Mouse (Mus musculus): ENCODE results near the gene Ccdc152. TPM values are rescaled to one million over a fixed set of nuclear protein-coding genes. Genes with fewer than 3 reads are reported as not detected.

The Ccdc152 gene
- total and polyA plus RNA-seq, 2 experiments from 2014 or later: 0.64 TPM; not detected in 1

DNA sequence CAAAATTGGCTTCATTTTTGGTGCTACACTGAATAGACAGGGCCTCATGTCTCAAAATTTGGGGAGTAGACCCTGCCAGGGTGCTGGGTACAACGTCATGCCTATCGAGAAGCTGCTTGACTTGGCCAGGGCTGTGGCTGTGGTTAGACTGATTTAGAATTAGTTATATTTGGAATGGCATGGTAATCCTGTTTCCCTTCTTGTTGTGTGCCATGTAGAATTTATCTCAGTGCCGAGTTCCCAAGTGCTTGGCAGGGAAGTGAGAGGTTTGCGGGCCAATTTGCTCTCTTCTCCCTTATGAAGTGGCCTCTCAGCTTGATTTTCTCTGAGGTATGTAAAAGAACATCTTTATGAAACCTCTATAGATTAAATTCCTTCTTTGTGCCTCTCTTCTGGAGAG lies 29.2 kb upstream of the Ccdc152 start:
- Histone ChIP-seq H3K36me3 (ENCODE audit: insufficient read depth, low read length) (peaks cover 4% of the 10 kb centered on the region; the same call in 1 of the 2 replicates), H3K4me2 (ENCODE audit: low read depth, low read length) (no peak overlapping the region), H3K27ac (no peak overlapping the region), H3K9ac (replicated peaks; ENCODE audit: low read length) (no peak overlapping the region), H3K4me1 (ENCODE audit: insufficient read depth, low read length) (no peaks in the 10 kb centered on the region), H3K9me3 (ENCODE audit: low read length) (no peaks in the 10 kb centered on the region), H3K4me3 (ENCODE audit: low read length) (no peak overlapping the region), H3K27me3 (ENCODE audit: insufficient read depth, low read length) (no peaks in the 10 kb centered on the region)
- TF ChIP-seq CTCF (IDR thresholded peaks at IDR 0.05; ENCODE audit: low read depth): no peak
- ATAC-seq (no peak), DNase-seq (ENCODE audit: low spot score) (no peak)
- WGBS: 86% methylated on average over 4 of the region's 4 CpGs

DNA sequence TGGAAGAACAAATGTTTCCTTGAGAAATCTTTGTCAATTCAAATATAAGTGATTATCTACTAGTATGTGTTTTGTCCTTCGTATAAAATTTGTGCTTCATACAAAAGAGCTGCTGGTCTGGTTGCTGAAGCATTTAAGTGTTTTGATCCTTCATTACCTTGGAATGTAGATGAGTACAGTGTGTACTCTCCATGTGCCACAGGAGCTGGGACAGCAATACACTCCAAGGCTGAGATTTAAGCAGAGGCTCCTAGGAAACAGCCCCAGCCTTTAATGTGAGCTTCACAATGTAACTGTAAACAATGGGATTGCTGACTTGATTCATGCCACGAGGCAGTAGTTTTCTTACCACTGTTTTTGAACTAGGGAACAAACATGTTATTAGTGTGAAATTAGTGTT lies 28.5 kb upstream of the Ccdc152 start:
- whole genome bisulfite sequencing: 59% methylated on average over 2 of the region's 2 CpGs
- no peaks in the 10 kb centered on the region for H3K9me3 ChIP-seq (ENCODE audit: low read length)
- DNase-seq (ENCODE audit: low spot score): no peak
- no peak overlapping the region for H3K9ac ChIP-seq (replicated peaks; ENCODE audit: low read length)
- H3K27me3 ChIP-seq (ENCODE audit: insufficient read depth, low read length): no peaks in the 10 kb centered on the region
- no peak for TF ChIP-seq CTCF (IDR thresholded peaks at IDR 0.05; ENCODE audit: low read depth)
- no peak overlapping the region for H3K4me2 ChIP-seq (ENCODE audit: low read depth, low read length)
- ATAC-seq: no peak
- no peak overlapping the region for H3K27ac ChIP-seq
- no peak overlapping the region for H3K4me3 ChIP-seq (ENCODE audit: low read length)
- no peaks in the 10 kb centered on the region; the same call in 1 of the 2 replicates for H3K36me3 ChIP-seq (ENCODE audit: insufficient read depth, low read length)
- H3K4me1 ChIP-seq (ENCODE audit: insufficient read depth, low read length): no peaks in the 10 kb centered on the region

GRCm38 (mm10) chr15:3330291-3330690 lies 27.0 kb upstream of the Ccdc152 start:
- 74% methylated on average over 1 of the region's 1 CpGs for WGBS
- no peak for TF ChIP-seq CTCF (IDR thresholded peaks at IDR 0.05; ENCODE audit: low read depth)

DNA sequence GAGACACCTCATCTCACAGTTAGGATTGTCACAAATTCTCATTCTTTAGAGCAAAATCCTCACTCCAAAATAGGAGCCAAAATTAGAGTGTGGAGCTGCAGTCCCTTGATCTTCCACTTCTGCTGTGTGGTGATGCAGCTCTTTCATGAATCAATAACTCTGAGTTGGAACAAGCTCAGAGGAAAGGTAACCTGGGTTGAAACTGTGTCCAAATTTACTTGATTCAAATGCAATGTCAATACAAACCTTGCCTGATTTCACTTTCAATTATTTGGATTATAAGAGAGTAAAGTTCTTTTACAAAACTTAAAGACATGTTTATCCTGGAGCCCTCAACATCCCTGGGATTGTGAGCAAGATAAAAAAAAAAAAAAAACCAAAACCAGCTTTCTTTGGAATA lies 19.7 kb upstream of the Ccdc152 start:
- H3K4me1 ChIP-seq (ENCODE audit: insufficient read depth, low read length): no peaks in the 10 kb centered on the region
- TF ChIP-seq CTCF (IDR thresholded peaks at IDR 0.05; ENCODE audit: low read depth): no peak
- H3K9me3 ChIP-seq (ENCODE audit: low read length): no peaks in the 10 kb centered on the region
- no peak overlapping the region for H3K27ac ChIP-seq
- H3K27me3 ChIP-seq (ENCODE audit: insufficient read depth, low read length): no peaks in the 10 kb centered on the region
- ATAC-seq (no peak), DNase-seq (ENCODE audit: low spot score) (no peak)
- no peak overlapping the region for H3K4me2 ChIP-seq (ENCODE audit: low read depth, low read length)
- no peak overlapping the region for H3K9ac ChIP-seq (replicated peaks; ENCODE audit: low read length)
- H3K4me3 ChIP-seq (ENCODE audit: low read length): no peak overlapping the region
- H3K36me3 ChIP-seq (ENCODE audit: insufficient read depth, low read length): no peaks in the 10 kb centered on the region

More at GRCm38 (mm10) chr15:3330291-3330690, 27.0 kb upstream of the Ccdc152 start:
- Histone ChIP-seq H3K9ac (replicated peaks; ENCODE audit: low read length) (no peak overlapping the region), H3K27ac (no peak overlapping the region), H3K4me3 (ENCODE audit: low read length) (no peak overlapping the region), H3K36me3 (ENCODE audit: insufficient read depth, low read length) (no peaks in the 10 kb centered on the region; the same call in 1 of the 2 replicates), H3K27me3 (ENCODE audit: insufficient read depth, low read length) (no peaks in the 10 kb centered on the region), H3K4me2 (ENCODE audit: low read depth, low read length) (no peak overlapping the region), H3K9me3 (ENCODE audit: low read length) (no peaks in the 10 kb centered on the region), H3K4me1 (ENCODE audit: insufficient read depth, low read length) (no peaks in the 10 kb centered on the region)
- no peak for ATAC-seq
- DNase-seq (ENCODE audit: low spot score): no peak

GRCm38 (mm10) chr15:3319929-3320328 lies 16.6 kb upstream of the Ccdc152 start:
- ATAC-seq (no peak), DNase-seq (ENCODE audit: low spot score) (no peak)
- WGBS: 85% methylated on average over 9 of the region's 9 CpGs
- no peak overlapping the region for H3K4me3 ChIP-seq (ENCODE audit: low read length)
- H3K27ac ChIP-seq: no peak overlapping the region
- no peak overlapping the region for H3K9ac ChIP-seq (replicated peaks; ENCODE audit: low read length)
- H3K4me2 ChIP-seq (ENCODE audit: low read depth, low read length): no peak overlapping the region
- no peaks in the 10 kb centered on the region for H3K4me1 ChIP-seq (ENCODE audit: insufficient read depth, low read length)
- TF ChIP-seq CTCF (IDR thresholded peaks at IDR 0.05; ENCODE audit: low read depth): no peak
- H3K36me3 ChIP-seq (ENCODE audit: insufficient read depth, low read length): no peaks in the 10 kb centered on the region
- H3K9me3 ChIP-seq (ENCODE audit: low read length): no peaks in the 10 kb centered on the region
- H3K27me3 ChIP-seq (ENCODE audit: insufficient read depth, low read length): no peaks in the 10 kb centered on the region

DNA sequence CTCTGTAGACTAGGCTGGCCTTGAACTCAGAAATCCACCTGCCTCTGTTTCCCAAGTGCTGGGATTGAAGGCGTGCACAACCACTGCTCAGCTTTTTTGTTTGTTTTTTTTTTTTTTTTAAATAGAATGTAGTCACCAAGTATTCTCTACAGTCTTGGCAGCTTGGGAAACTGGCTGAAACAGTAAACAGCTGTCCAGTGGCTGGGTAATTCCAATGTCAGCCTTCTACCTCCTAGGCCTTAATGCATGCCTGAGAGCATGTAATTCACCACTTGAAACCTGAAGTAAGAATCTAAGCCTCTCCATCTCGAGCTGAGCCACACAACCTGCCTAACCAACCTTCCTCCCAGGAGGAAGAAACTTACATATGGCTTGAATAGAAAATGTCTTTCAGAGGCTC lies 13.3 kb upstream of the Ccdc152 start:
- no peaks in the 10 kb centered on the region for H3K9me3 ChIP-seq (ENCODE audit: low read length)
- no peaks in the 10 kb centered on the region for H3K4me1 ChIP-seq (ENCODE audit: insufficient read depth, low read length)
- no peaks in the 10 kb centered on the region for H3K36me3 ChIP-seq (ENCODE audit: insufficient read depth, low read length)
- H3K27ac ChIP-seq: no peak overlapping the region
- H3K4me3 ChIP-seq (ENCODE audit: low read length): no peak overlapping the region
- ATAC-seq (no peak), DNase-seq (ENCODE audit: low spot score) (no peak)
- no peaks in the 10 kb centered on the region for H3K27me3 ChIP-seq (ENCODE audit: insufficient read depth, low read length)
- TF ChIP-seq CTCF (IDR thresholded peaks at IDR 0.05; ENCODE audit: low read depth): no peak
- WGBS: 67% methylated on average over 2 of the region's 2 CpGs
- H3K4me2 ChIP-seq (ENCODE audit: low read depth, low read length): no peak overlapping the region
- no peak overlapping the region for H3K9ac ChIP-seq (replicated peaks; ENCODE audit: low read length)

GRCm38 (mm10) chr15:3312937-3313336 lies 9.6 kb upstream of the Ccdc152 start:
- TF ChIP-seq CTCF (IDR thresholded peaks at IDR 0.05; ENCODE audit: low read depth): no peak
- ATAC-seq (no peak), DNase-seq (ENCODE audit: low spot score) (peak; percentile 21)
- H3K4me1 ChIP-seq (ENCODE audit: insufficient read depth, low read length): no peaks in the 10 kb centered on the region
- no peaks in the 10 kb centered on the region for H3K36me3 ChIP-seq (ENCODE audit: insufficient read depth, low read length)
- H3K27me3 ChIP-seq (ENCODE audit: insufficient read depth, low read length): no peaks in the 10 kb centered on the region
- no peak overlapping the region for H3K27ac ChIP-seq
- H3K4me2 ChIP-seq (ENCODE audit: low read depth, low read length): no peak overlapping the region
- no peak overlapping the region for H3K4me3 ChIP-seq (ENCODE audit: low read length)
- H3K9ac ChIP-seq (replicated peaks; ENCODE audit: low read length): no peak overlapping the region
- no peaks in the 10 kb centered on the region for H3K9me3 ChIP-seq (ENCODE audit: low read length)

Data from hindbrain, postnatal 0 days (tissue).